Mouse (Mus musculus): Measurements from ENCODE around the gene Lrg1.

The Lrg1 gene

DNA sequence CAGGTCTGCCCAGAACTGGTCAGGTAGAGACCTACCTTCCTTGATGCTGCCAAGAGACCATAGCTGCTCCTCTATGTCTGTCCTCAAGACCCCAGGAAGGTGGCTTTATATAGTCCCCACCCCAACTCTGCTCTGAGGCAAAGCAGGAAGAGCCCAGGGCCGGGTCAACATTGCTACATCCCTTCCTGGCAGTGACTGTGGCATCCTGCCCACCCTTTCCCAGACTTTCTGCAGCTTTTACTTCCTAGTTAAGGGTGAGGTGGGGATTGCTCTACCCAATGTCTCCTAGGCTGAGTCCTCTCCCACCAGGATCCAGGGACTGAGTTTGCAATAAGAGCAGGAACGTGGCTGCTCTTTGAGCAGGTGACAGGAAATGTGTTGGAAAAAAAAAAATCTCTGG, at the start of gene Lrg1:
Lrg1 (minus strand) TSS at position 176 of the 400 bp plus-strand sequence.
- CTCF ChIA-PET: interaction anchor here (0.6 kb wide), 1 partner anchor 171 kb away, joined by 4 read pairs; the partner anchor contains the start of gene Plin3

DNA sequence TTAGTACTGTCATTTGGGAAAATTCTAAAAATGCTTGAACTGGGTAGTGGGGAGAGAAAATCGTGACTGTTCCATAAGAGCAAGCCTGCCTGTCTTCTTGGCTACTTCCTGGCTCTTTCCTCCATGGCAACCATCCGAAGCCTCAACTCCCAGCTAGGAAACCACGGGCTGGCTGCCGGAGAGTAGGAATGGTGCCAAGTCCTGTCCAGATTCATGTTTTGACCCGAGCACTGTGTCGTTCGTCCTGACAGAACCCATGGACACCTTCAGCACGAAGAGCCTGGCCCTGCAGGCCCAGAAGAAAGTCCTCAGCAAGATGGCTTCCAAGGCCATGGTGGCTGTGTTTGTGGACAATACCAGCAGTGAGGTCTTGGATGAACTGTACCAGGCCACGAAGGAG, 49.7 kb upstream of the Lrg1 start:
- CTCF ChIA-PET: no interaction called here

DNA sequence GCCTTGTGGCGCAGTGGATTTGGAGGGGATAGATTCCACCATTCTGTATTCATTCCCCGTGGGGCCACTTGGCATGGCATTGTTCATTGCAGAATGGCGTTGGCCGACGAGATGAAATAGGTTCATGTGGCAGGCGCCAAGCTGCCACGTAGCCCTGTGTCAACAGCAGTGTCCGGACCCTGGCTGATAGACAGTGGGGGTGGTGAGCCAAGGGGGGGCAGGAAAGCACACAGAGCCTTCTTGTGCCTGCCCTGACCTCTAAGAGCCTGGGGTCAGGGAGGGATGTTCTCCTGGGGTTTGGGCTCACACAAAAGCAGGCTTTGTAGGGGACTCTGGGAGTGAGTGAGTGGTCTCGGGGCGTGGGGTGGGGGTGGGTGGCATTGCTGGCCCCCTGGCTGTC, 48.8 kb upstream of the Lrg1 start:
- CTCF ChIA-PET: no interaction called here

DNA sequence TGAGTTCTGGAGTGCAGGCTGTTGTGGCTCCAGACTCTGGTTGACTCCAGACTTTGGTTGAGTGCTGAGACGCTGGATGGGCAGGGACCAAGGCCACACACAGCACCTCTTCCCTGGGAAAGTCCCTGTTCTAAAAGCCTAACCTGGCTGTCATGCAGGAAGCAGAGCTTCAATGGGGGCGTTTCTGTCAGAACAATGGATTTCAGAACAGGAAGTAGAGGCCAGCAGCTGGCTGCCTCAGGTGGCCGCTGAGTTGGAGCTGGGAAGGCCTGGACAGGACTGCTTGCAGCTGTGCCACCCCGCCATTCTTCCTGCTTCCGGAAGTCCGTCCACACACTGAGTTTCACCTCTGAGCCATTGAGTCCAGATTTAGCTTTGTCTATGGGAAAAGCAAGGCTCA, 48.0 kb upstream of the Lrg1 start:
- CTCF ChIA-PET: no interaction called here

DNA sequence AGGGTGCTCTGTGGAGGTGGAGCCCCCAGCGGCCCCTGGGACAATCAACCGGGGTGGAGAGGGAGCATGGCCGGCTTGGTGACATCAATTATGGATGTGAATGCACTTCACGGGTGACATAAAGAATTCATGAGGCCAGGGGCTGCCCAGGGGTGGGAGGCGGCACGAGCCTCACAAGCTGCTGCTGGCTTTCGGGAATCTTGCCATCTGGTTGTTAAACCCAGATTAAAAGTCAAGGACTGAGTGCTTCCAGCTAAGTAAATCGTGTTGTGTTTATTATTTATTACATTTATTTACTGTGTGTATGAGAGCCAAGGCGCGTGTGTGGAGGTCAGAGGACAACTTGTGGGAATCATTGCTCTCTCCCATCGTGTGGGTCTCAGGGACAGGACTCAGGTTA, 43.9 kb upstream of the Lrg1 start:
- CTCF ChIA-PET: no interaction called here

DNA sequence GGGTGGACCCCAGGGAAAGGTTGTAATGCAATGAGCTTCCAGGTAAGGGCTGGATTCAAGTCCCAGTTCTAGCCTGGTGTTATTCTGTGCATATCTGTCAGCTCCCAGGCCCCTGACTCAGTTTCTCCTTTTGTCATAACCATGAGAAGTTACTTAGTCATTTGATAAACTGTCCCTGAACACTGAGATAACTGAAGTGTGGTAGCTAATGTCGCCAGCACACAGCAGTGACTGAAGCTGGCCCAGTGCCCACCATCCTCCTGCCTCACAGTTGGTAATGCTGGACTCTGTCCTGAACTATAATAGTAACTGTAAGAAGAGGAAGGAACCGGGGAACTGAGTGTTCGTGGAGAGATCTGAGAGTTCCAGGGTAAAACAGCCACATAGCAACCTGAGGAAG, 42.7 kb upstream of the Lrg1 start:
- CTCF ChIA-PET: no interaction called here

DNA sequence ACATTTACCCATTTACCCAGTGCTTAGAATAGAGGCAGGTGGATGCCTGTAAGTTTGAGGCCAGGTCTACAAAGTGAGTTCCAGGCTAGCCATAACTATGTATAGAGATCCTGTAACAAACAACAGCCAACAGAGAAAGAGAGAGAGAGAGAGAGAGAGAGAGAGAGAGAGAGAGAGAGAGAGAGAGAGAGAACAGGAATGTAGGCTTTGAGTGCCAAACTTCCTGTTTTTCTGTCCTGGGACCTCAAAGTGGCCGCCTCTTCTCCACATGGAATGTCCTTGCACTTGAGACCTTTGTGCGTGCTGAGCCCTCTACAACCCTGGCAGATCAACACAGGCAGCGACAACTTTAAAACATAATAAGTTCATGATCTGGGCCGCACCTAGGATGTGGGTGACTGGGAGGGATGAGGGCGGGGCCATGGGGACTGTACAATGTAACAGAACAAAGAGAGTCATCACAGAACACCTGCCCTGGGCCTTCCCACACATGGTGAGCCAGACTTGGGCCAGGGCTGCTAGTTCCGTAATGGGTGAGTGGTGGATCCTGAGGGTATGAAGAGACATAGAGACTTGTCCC, 41.8 kb upstream of the Lrg1 start:
- CTCF ChIA-PET: no interaction called here

DNA sequence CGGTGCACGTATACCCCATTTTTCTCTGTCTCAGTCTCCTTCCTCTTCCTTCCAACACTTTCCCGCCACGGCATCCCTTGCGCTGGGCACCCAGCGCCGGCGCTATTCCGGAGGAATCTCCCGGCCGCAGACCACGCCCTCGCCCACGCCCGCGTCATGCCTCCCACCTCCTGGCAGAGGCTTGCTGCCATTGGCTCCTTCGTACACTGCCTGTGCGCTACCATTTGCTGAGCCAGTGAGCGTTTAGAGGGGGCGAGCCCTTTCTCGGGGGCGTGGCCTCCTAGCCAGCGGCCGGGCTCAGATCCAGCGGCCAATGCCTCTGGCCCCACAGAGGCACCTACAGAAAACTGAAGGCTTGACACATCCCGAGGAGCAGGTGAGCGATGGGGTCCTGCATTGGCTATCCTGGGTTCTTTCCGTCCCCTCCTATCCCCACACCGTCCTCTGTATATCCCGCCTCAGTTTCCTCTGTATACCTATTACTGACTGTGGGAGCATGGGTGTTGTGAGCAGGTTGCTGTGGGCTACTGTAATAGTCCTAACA, 40.5 kb upstream of the Lrg1 start, which contains the start of gene Tnfaip8l1:
Tnfaip8l1 (plus strand) TSS at position 247 of the 544 bp plus-strand sequence.
- CTCF ChIA-PET: no interaction called here

DNA sequence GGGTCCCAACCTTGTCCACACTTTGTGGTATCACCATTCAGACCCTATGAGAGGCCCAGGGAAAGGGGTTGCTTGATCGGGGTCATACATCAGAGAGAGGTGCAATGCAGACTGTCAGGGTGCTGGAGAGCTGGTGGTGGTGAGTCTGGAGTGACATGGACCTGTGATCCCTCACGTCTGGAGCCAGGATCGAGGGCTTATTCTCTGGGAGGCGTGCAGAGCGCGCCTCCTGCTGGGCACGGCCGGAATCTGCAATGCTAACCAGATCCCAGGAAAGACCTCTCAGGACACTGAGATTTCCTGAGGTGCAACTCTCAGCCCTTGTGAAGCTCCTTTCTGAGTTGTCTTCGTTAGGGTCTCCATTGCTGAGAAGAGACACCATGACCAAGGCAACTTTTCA, 37.9 kb upstream of the Lrg1 start:
- CTCF ChIA-PET: interaction anchor here (0.6 to 1.6 kb wide), 3 partner anchors 26 to 84 kb away, joined by 4 to 9 read pairs (median 4); no protein-coding TSS in a partner anchor

DNA sequence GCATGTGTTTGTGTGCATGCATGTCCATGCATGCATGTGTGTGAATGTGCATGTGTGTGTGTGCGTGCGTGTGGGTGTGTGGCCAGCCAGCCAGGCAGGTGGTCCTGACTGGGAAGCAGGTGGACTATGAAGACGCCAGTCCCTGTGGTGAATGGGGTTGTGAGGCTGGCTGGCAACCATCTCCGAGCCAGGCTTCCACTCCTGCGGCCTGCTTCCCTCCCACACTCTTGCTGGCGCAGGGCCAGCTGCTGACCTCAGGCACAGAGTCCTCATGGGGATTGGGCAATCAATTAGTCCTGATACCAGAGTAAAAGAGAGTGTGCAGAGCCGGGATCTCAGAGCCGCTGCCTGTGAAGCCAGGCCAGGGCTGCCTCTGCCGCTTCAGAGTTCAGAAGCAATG, 31.8 kb upstream of the Lrg1 start:
- CTCF ChIA-PET: no interaction called here

DNA sequence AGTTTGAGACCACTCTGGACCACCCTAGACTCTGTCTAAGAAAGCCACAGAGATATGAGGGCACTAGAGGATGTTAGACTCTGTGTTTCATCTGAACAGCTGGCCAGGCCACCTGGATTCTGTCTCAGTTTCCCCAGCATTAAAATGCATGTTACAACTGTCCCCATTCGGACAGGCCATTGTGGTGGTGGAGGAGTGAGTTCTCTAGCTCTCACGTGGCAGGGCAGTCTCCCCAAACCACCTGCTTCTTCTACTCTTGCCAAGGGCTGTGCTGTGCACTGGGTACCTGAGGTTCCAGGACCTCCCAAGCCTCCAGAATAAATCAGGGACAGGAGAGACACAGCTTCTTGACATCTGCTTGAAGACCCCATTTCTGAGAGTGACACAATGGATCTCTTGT, 28.1 kb upstream of the Lrg1 start:
- CTCF ChIA-PET: no interaction called here

DNA sequence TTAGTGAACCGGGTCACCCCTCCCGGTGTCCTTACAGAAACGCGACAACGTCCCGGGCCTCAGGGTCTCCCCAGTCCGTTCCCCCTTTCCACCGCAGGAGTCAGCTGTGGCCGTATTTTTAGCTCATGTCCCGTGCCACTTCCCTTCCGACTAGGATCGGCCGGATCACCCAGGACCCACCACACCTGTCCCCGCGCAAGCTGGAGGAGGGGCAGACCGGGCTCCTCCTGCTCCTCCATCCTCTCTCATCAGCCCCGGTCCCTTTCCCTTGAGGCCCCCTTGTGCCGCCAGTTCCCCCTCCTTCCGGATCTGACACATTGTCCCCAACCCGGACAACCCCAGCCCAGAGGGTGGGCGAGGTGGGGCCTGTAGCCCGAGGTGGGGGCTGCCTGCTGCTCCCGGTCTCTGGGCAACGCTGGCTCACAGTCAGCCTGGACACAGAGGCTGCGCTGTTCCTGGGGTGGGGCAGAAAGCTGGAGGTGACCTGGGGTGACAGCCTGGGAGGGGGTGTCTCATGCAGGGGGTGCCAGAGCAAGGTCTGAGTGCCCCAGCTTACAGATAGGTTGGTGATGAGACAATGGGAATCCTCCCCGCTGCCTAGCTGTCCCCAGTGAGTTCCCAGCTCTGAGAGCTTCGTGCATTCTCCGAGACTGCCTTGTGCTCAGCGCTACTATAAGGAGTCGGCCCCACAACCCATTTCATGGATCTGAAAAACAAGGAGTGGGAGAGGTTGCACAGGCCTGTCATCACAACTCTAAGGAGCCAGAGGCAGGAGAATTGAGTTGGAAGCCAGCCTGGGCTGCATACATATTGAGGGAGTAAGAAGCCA, 27.2 kb upstream of the Lrg1 start:
- CTCF ChIA-PET: no interaction called here

DNA sequence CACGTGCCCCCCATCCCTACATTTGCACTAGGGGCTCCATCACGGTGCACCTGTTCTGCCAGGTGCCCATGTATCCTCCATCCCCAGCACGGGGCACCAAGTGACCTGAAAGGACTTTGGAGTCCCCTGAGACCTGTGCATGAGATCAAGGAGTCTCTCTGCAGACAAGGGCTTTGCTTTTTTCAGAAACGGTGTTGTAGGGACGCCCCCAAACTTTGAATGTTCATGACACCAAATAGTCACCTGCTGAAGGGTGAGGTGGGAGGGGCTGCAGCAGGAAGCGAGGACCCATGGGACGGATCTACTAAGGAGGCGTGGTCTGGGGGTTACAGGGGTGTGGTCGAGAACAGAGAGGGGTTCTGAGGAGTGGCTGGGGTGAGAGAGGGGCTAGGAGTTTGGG, 26.5 kb upstream of the Lrg1 start:
- CTCF ChIA-PET: no interaction called here

DNA sequence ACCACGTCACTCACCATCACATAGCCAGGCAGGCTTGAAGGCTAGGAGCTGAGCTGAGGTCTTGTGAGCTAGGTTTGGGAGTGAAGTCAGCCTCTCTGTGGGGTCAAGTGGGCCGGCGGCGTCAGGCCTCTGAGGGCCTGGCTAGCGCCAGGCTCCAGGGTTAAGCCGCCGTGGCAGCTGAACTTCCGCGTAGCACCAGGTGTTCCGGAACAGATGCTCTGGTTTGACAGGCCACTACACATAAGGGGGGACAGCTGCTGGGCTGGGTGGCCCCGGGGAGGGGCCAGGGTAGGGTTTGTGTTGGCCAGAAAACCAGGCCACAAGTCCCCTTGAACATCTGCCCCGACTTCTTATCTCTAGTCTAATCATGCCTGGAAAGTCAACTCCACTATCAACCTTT, 25.6 kb upstream of the Lrg1 start:
- CTCF ChIA-PET: no interaction called here

DNA sequence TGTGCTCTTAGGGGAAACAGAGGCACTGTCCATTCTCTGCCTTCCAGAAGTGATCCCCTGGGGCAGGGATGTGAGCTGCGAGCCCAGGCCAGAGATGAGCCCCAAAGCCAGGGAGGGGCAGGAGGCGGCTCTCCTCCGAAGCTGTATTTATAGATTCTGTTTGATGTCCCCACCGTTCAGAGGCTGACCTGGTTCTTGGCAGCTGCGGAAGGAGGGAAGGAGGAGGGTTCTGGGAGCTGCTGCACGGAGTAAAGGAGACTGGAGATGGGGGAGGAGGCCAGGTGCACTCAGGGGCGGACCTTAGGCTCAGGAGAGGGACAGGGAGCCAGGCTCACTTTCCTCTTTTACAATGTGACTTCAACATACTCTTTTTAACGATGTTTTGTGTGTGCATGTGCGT, 24.3 kb upstream of the Lrg1 start:
- CTCF ChIA-PET: no interaction called here

DNA sequence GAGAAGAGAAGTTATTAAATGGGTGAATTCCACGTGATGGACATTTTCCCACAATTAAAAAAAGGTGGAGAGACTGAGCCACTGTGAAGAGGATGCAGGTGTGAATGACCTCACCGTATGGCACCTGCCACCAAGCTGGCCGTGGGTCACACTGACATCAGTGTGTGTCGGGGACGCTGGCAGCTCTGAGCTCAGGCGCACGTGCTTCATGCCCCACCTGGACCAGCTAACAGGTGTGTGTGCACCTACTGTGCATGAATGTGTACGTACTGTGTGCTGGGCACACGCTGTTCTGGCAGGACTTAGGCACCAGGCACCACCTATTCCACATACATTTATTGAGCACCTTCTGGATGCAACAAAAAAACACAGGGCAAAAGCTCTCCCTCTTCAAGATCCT, 22.7 kb upstream of the Lrg1 start:
- CTCF ChIA-PET: no interaction called here

DNA sequence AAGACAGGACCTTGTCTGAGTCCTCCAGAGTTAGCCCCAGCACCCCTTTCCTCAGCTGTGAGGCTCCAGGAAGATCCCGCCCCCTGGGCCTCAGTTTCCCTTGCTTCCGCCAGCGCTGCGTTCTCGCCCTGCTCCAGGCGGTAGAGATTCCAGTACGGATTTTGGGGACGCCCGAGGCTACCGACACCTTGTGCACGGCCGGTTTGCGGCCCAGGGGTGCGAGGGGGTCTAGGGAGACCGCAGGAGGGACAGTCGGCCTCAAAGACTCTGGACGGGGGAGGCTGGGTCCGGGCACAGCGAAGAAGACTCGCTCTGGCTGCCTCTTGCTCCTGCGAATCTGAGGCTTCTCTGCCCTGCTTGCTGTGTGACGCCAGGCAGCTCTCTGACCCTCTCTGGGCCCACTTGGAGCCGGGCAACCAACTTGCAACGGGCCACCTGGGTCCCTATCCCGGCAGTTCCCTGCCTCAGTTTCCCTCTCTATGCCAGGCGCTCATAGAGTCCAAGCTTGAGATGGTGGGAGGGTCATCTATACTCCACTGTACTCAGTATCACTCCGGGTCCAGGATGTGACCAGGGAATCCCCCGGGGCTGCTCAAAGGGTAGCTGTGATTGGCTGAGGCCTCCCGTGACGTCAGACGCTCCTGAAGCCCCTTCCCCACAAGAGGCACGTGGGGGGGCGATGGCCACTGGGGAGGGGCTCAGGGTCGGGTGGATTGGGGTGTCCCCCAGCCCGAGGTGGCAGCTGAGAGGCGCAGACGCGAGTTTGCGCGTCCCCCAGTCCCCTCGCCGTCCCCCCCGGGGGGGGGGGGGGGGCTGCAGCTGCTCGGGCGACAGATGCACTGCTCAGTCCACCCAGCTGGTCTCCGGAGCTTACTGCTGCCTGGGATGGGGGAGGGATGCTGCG, 20.2 kb upstream of the Lrg1 start:
- CTCF ChIA-PET: no interaction called here

DNA sequence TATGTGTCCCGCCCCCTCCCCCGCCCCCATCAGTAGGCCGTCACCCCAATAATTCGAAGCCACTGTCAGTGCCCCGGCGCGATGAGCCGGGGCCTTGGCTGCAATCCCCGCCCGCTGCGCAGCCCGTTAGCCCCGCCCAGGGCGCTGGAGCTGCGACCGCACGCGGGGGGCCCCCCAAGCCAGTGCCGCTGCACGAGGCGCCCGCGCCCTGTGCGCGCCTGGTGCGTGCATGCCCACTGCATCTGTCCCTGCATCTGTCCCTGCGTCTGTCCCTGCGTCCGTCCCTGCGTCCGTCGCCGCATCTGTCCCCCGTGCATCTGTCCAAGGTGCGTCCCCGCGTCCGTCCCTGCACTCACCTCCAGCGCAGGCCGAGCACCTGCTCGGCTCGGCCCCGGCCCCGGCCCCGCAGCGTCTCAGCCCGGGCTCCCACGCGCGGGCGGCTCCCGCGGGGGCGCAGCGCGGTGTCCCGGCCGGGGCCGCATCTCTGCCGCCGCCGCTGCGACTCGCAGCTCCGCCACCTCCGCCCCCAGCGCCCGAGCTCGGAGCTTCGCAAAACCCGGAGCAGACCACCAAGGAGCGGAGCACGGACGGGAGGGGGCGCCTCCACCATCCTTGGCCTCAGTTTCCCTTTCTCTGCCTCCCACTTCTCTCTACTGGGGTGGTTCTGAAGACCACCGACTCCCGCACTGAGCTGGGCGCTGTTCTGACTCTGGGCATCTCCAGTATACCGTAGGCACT, 18.2 kb upstream of the Lrg1 start, which contains the start of gene Sema6b:
Sema6b (minus strand) TSS at position 486 of the 738 bp plus-strand sequence.
- CTCF ChIA-PET: interaction anchor here (0.6 kb wide), 1 partner anchor 47 kb away, joined by 3 read pairs; no protein-coding TSS in a partner anchor

DNA sequence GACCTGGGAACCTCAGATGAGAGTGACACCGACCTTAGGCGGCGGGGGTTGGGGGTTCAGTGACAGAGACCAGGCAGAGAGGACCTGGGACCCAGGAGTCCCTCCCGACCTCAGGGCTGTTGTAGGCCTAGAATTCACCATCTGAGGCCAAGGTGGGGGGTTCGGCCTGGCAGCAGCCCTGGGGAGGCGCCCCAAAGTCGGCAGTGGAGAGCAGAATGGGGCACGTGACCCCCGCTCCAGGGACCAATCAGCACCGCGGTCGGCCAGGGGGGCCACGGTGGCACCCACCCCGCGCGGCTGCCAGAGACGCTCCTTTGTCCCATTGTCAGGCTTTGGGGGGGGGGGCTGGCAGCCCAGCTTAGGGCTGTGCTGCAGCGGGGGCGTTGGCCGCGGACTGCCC, 17.6 kb upstream of the Lrg1 start:
- CTCF ChIA-PET: no interaction called here

DNA sequence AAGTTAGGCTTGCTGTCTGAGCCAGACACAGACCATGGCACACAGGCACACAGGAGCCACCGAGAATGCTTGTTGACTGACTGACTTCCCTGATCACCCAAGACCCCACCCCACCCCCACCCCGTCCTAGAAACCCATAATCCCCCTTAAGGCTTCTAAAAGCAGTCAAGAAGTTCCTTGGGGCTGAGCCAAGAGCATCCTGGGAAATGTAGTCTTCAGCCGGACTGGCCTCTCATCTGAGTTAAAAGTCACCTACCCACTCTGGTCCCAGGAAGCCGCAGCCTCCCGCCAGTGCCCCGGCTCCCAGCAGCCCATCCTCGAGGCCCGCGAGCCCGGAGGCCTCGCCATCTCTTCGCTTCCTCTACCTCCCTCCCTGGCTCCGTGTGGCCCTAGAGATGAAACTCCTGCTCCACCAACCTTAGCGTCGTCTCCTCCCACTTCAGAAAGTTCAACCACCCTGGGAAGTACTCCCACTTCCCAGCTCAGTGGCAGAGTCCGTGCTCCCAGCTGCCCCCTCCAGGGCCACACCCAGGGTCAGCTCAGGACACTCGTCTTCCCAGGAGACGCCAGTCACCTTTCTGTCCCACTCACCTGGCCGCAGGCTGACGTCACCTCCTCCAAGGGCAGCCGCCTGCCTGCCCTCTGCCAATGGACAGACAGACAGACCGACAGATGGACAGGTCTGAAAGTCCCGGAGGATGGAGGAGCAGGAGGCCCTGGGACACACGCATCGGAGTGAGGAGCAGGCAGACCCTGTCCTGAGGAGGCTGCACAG, 16.2 kb upstream of the Lrg1 start:
- CTCF ChIA-PET: interaction anchor here (0.5 to 0.7 kb wide), 2 partner anchors 18 to 624 kb away, joined by 3 to 6 read pairs; no protein-coding TSS in a partner anchor

DNA sequence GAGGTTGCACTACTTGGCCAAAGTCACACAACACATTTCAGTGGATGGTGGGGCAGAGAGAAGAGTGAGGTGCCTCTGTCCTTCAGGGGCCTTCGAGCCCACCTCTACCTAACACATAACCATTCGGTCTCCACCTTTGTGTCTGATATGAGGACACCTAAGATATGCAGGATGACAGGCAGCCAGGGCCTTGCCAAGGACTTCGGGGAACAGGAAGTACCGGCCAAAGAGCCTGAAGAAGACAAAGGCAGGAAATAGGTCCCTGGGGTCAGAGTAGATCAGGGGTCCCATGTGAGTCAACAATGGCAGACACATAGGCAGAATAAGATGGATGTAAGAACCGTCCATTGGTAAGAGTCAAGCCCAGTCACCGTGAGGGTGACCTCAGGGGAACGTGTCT, 14.8 kb upstream of the Lrg1 start:
- CTCF ChIA-PET: no interaction called here
